Mouse (Mus musculus) liver, adult 2 months (tissue): ENCODE data around the gene Idh2.

Source experiments
- CTCF ChIP-seq: fragments of 200-500 bp; IDR thresholded peaks from 2 replicates; pipeline ENCODE4 v1.5.1; 2011; ENCODE audit warnings: low read depth, low read length, control low read depth
- POLR2A ChIP-seq: fragments of 200-500 bp; IDR thresholded peaks from 2 replicates; pipeline ENCODE4 v1.6.1; 2011; ENCODE audit warnings: low read length, control low read depth; ENCODE audit not compliant: insufficient read depth; ENCODE audit errors: extremely low read depth

DNA sequence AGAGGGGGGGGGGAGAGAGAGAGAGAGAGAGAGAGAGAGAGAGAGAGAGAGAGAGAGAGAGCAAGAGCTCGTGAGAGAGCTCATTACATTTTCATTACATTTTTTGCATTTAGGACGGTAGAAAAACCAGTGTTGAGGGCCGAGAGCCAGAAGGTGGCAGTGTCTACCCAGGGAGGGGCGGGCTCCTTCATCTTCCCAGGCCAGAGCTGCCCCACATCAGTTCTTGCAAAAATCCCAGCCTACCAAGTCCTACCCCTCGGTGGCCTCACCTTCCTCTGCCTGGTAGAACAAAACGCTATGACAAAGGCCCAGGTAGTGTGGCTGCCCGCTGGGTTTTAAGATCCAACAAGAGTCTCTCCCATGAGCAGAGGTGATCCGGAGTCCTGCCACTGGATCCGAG is 25.6 kb upstream of the Idh2 start:
- TF ChIP-seq CTCF = peak; percentile 91
- TF ChIP-seq POLR2A = no peak
